Mouse (Mus musculus) frontal cortex, adult (tissue): ENCODE measurements around the gene Runx2.

Experiments
- ATAC-seq: cut with Nextera tagmentation; 2 replicates; pipeline ENCODE4 v1.9.2; 2017; ENCODE audit warnings: mild to moderate bottlenecking, moderate library complexity, mixed read lengths; ENCODE audit not compliant: low TSS enrichment

Gene Runx2

GRCm38 (mm10) chr17:44768522-44768921 is 46.1 kb downstream of the Runx2 start:
- ATAC-seq, result no peak

- ATAC-seq, result no peak
Observed at GRCm38 (mm10) chr17:44767375-44767774, 47.2 kb downstream of the Runx2 start.

- ATAC-seq, result no peak
Observed at GRCm38 (mm10) chr17:44766975-44767374, 47.6 kb downstream of the Runx2 start.

GRCm38 (mm10) chr17:44766318-44766717 is 48.3 kb downstream of the Runx2 start:
- no peak for ATAC-seq

GRCm38 (mm10) chr17:44745378-44745777 is 69.2 kb downstream of the Runx2 start:
- ATAC-seq, result no peak

- ATAC-seq, result no peak
Observed at GRCm38 (mm10) chr17:44743780-44744179, 70.8 kb downstream of the Runx2 start.

GRCm38 (mm10) chr17:44742246-44742645 is 72.4 kb downstream of the Runx2 start:
- ATAC-seq, result no peak

- ATAC-seq, result peak; percentile 8; the same call in 1 of the 2 replicates
Observed at GRCm38 (mm10) chr17:44738121-44738637, 76.4 kb downstream of the Runx2 start.

- ATAC-seq, result 0 out of 2 replicates have a peak, but pooled peaks have one; percentile 1
Observed at GRCm38 (mm10) chr17:44737275-44738120, 77.1 kb downstream of the Runx2 start.

GRCm38 (mm10) chr17:44735991-44736561 is 78.5 kb downstream of the Runx2 start:
- ATAC-seq, result peak; percentile 60

- ATAC-seq, result peak; percentile 18; the same call in 1 of the 2 replicates
Observed at GRCm38 (mm10) chr17:44735223-44735990, 79.2 kb downstream of the Runx2 start.

GRCm38 (mm10) chr17:44734501-44735222 is 79.9 kb downstream of the Runx2 start:
- peak; percentile 13; the same call in 1 of the 2 replicates for ATAC-seq

- ATAC-seq, result no peak
Observed at GRCm38 (mm10) chr17:44733544-44734310, 80.9 kb downstream of the Runx2 start.

GRCm38 (mm10) chr17:44728464-44728863 is 86.1 kb downstream of the Runx2 start:
- peak; percentile 64; the same call in 1 of the 2 replicates for ATAC-seq

GRCm38 (mm10) chr17:44727675-44728074 is 86.9 kb downstream of the Runx2 start:
- no peak for ATAC-seq

GRCm38 (mm10) chr17:44724805-44725480 is 89.7 kb downstream of the Runx2 start:
- ATAC-seq, result no peak

- no peak for ATAC-seq
Observed at GRCm38 (mm10) chr17:44724255-44724654, 90.3 kb downstream of the Runx2 start.

GRCm38 (mm10) chr17:44722103-44722792 is 92.3 kb downstream of the Runx2 start:
- ATAC-seq, result no peak

- no peak for ATAC-seq
Observed at GRCm38 (mm10) chr17:44718591-44718990, 96.0 kb downstream of the Runx2 start.
